Mouse (Mus musculus) forebrain, embryonic 15.5 days (tissue): ENCODE data around the gene Lrrc28. TPM values are rescaled to one million over a fixed set of nuclear protein-coding genes. Genes with fewer than 3 reads are reported as not detected.

Experiments used
- ATAC-seq: fragments of 200-750 bp; cut with Nextera tagmentation; replicated peaks from 2 replicates; pipeline ENCODE4 v1.8.0; 2017; ENCODE audit warnings: mild to moderate bottlenecking, moderate TSS enrichment, moderate library complexity
- H3K27ac ChIP-seq: fragments of 300-500 bp; sonication (generic); replicated peaks from 2 replicates; pipeline ENCODE4 v1.5.1; 2015; ENCODE audit warnings: mild to moderate bottlenecking, inconsistent platforms
- H3K27me3 ChIP-seq: fragments of 300-500 bp; sonication (generic); 2 replicates; pipeline ENCODE4 v1.6.1; 2015; ENCODE audit warnings: inconsistent platforms
- H3K36me3 ChIP-seq: fragments of 300-500 bp; sonication (generic); 2 replicates; pipeline ENCODE4 v1.6.1; 2015; ENCODE audit warnings: mild to moderate bottlenecking, inconsistent platforms
- H3K4me1 ChIP-seq: fragments of 300-500 bp; sonication (generic); 2 replicates; pipeline ENCODE4 v1.6.1; 2015; ENCODE audit warnings: inconsistent platforms
- H3K4me2 ChIP-seq: fragments of 300-500 bp; sonication (generic); replicated peaks from 2 replicates; pipeline ENCODE4 v1.6.1; 2015; ENCODE audit warnings: mild to moderate bottlenecking, inconsistent platforms
- H3K4me3 ChIP-seq: fragments of 300-500 bp; sonication (generic); 2 replicates; pipeline ENCODE4 v1.5.1; 2015; ENCODE audit warnings: mild to moderate bottlenecking, inconsistent platforms
- H3K9ac ChIP-seq: fragments of 300-500 bp; sonication (generic); replicated peaks from 2 replicates; pipeline ENCODE4 v1.6.1; 2015; ENCODE audit warnings: mild to moderate bottlenecking, inconsistent platforms
- H3K9me3 ChIP-seq: fragments of 300-500 bp; sonication (generic); 2 replicates; pipeline ENCODE4 v1.6.1; 2016; ENCODE audit warnings: inconsistent platforms
- WGBS: fragments of 180-500 bp; shearing (Covaris S2); methylation state at CpG from one replicate; pipeline ENCODE4 v1.1.7; 2015; ENCODE audit warnings: mixed read lengths; 5-methylcytosine and 5-hydroxymethylcytosine counted together
- polyA plus RNA-seq: library from polyadenylated mRNA; unstranded; fragments of >200 nt; fragmentation: Nextera tagmentation; extraction: Ambion mirVana; gene quantifications from 2 replicates; pipeline ENCODE4 v1.2.1, GENCODE M21; 2015

Gene Lrrc28
- polyA plus RNA-seq, 1 experiment from 2014 or later, result 31.0 TPM

DNA sequence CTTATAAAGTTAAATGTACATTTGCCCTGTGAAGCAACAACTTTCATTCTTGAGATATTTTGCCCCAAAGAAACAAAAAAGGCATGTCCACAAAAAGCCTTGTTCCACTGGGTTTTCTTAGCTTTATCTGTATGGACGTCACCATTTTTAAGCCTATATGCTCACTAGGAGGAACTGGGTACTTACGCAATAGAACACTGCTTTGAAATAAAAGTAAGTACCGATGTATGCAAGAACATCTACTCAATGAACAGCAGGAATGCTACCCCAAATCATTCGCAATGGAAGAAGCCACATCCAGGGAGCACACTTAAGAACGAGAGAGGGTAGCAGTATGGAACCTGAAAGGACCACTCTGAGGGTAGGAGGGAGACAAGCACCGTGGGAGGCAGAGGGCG is 30.6 kb downstream of the Lrrc28 start:
- 77% methylated on average over 7 of the region's 7 CpGs for WGBS
- H3K9me3 ChIP-seq, result no peaks in the 10 kb centered on the region
- H3K27ac ChIP-seq, result no peak overlapping the region
- H3K4me1 ChIP-seq, result peaks cover 11% of the 10 kb centered on the region; the same call in 1 of the 2 replicates
- no peak overlapping the region for H3K9ac ChIP-seq
- H3K27me3 ChIP-seq, result no peaks in the 10 kb centered on the region
- ATAC-seq, result no peak
- H3K36me3 ChIP-seq, result no peaks in the 10 kb centered on the region
- no peak overlapping the region for H3K4me3 ChIP-seq
- no peak overlapping the region for H3K4me2 ChIP-seq

DNA sequence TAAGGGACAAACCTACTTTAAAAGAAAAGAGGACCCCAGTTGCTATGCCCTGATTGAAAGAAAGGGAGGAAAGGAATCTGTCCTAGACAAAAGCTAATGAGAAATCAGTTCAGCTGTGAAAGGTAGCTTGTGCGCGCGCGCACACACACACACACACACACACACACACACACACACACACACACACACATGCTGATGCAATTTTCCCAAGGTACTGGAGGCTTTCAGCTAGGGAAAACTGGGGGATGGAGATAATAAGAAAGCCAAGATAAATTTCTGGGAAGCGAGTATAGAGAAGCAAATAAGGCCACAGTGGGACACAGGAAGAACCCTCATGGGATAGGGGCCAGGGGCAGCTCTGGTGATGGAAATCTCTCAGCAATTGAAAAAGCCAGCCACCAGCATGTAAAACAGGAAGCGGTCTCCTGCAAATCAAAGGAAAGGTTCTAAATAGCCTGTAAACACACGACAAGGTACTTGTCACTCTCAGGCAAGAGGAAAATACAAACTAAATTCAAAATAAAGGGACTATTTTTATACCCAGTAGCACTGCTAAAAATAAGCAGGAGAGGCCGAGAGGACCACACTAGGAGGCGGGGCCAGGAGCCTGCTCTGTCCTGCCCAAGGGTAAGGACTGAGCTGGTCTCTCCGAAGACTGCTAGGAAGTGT is 31.1 kb downstream of the Lrrc28 start:
- H3K27me3 ChIP-seq, result no peaks in the 10 kb centered on the region
- H3K27ac ChIP-seq, result no peak overlapping the region
- WGBS, result 25% methylated on average over 10 of the region's 10 CpGs
- H3K4me2 ChIP-seq, result no peak overlapping the region
- H3K36me3 ChIP-seq, result no peaks in the 10 kb centered on the region
- no peak overlapping the region for H3K4me3 ChIP-seq
- no peak overlapping the region for H3K9ac ChIP-seq
- ATAC-seq, result no peak
- peaks cover 13% of the 10 kb centered on the region; the same call in 1 of the 2 replicates for H3K4me1 ChIP-seq
- no peaks in the 10 kb centered on the region for H3K9me3 ChIP-seq

GRCm38 (mm10) chr7:67608348-67609024 is 36.6 kb downstream of the Lrrc28 start:
- Histone ChIP-seq H3K9ac (no peak overlapping the region), H3K4me1 (peaks cover 19% of the 10 kb centered on the region), H3K4me2 (no peak overlapping the region), H3K36me3 (no peaks in the 10 kb centered on the region), H3K4me3 (no peak overlapping the region), H3K9me3 (no peaks in the 10 kb centered on the region), H3K27ac (no peak overlapping the region), H3K27me3 (no peaks in the 10 kb centered on the region; the same call in 1 of the 2 replicates)
- WGBS, result 26% methylated on average over 4 of the region's 4 CpGs
- no peak for ATAC-seq

GRCm38 (mm10) chr7:67607669-67608347 is 37.3 kb downstream of the Lrrc28 start:
- Histone ChIP-seq H3K36me3 (no peaks in the 10 kb centered on the region), H3K4me1 (peaks cover 15% of the 10 kb centered on the region), H3K4me3 (no peak overlapping the region), H3K9ac (no peak overlapping the region), H3K27me3 (no peaks in the 10 kb centered on the region; the same call in 1 of the 2 replicates), H3K4me2 (no peak overlapping the region), H3K27ac (no peak overlapping the region), H3K9me3 (no peaks in the 10 kb centered on the region)
- ATAC-seq, result peak; percentile 80
- 11% methylated on average over 5 of the region's 5 CpGs for WGBS

GRCm38 (mm10) chr7:67606250-67606649 is 38.8 kb downstream of the Lrrc28 start:
- Histone ChIP-seq H3K27me3 (no peaks in the 10 kb centered on the region; the same call in 1 of the 2 replicates), H3K9me3 (no peaks in the 10 kb centered on the region), H3K9ac (no peak overlapping the region), H3K4me3 (no peak overlapping the region), H3K4me1 (peaks cover 15% of the 10 kb centered on the region), H3K27ac (no peak overlapping the region), H3K36me3 (no peaks in the 10 kb centered on the region), H3K4me2 (no peak overlapping the region)
- 86% methylated on average over 1 of the region's 1 CpGs for WGBS
- no peak for ATAC-seq

- no peak overlapping the region for H3K9ac ChIP-seq
- WGBS, result 89% methylated on average over 6 of the region's 6 CpGs
Observed at GRCm38 (mm10) chr7:67605114-67605513, 40.0 kb downstream of the Lrrc28 start.

GRCm38 (mm10) chr7:67598050-67598449 is 47.0 kb downstream of the Lrrc28 start:
- Histone ChIP-seq H3K9me3 (no peaks in the 10 kb centered on the region), H3K27me3 (peaks cover 7% of the 10 kb centered on the region; the same call in 1 of the 2 replicates), H3K4me2 (no peak overlapping the region), H3K9ac (no peak overlapping the region), H3K4me1 (no peaks in the 10 kb centered on the region; the same call in 1 of the 2 replicates), H3K27ac (no peak overlapping the region), H3K4me3 (no peak overlapping the region), H3K36me3 (no peaks in the 10 kb centered on the region)
- WGBS, result 51% methylated on average over 3 of the region's 3 CpGs
- ATAC-seq, result no peak

More at GRCm38 (mm10) chr7:67605114-67605513, 40.0 kb downstream of the Lrrc28 start:
- H3K27ac ChIP-seq, result no peak overlapping the region
- no peak overlapping the region for H3K4me3 ChIP-seq
- no peaks in the 10 kb centered on the region; the same call in 1 of the 2 replicates for H3K27me3 ChIP-seq
- no peaks in the 10 kb centered on the region for H3K36me3 ChIP-seq
- peaks cover 15% of the 10 kb centered on the region for H3K4me1 ChIP-seq
- H3K9me3 ChIP-seq, result no peaks in the 10 kb centered on the region
- H3K4me2 ChIP-seq, result no peak overlapping the region
- no peak for ATAC-seq

GRCm38 (mm10) chr7:67596961-67597360 is 48.1 kb downstream of the Lrrc28 start:
- ATAC-seq, result 0 out of 2 replicates have a peak, but pooled peaks have one; percentile 23
- no peaks in the 10 kb centered on the region; the same call in 1 of the 2 replicates for H3K4me1 ChIP-seq
- H3K27ac ChIP-seq, result no peak overlapping the region
- H3K4me2 ChIP-seq, result no peak overlapping the region
- H3K9ac ChIP-seq, result no peak overlapping the region
- H3K9me3 ChIP-seq, result no peaks in the 10 kb centered on the region
- WGBS, result 83% methylated on average over 1 of the region's 1 CpGs
- peaks cover 7% of the 10 kb centered on the region; the same call in 1 of the 2 replicates for H3K27me3 ChIP-seq
- H3K36me3 ChIP-seq, result no peaks in the 10 kb centered on the region
- no peak overlapping the region for H3K4me3 ChIP-seq

DNA sequence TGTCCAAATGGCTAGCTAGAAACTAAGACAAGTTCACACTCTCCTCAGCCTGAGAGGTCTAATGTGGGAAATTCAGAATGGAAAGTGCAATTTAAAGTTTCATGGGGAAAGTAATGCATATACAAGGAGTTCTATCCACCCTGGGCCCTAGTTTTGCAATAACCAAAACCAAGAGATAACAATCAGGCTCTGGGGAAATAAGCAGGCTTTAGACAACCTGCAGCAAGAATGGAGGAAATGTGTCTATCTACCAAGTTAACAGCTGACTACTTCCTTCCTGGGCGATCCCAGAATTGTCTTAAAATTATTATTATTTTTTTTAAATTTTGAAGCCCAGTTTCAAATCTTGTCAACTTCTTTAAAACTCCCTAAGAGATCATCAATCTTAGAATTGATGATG is 48.7 kb downstream of the Lrrc28 start:
- Histone ChIP-seq H3K4me2 (no peak overlapping the region), H3K9me3 (no peaks in the 10 kb centered on the region), H3K4me3 (no peak overlapping the region), H3K27ac (no peak overlapping the region), H3K27me3 (peaks cover 7% of the 10 kb centered on the region; the same call in 1 of the 2 replicates), H3K4me1 (no peaks in the 10 kb centered on the region; the same call in 1 of the 2 replicates), H3K36me3 (no peaks in the 10 kb centered on the region), H3K9ac (no peak overlapping the region)
- ATAC-seq, result no peak
- WGBS, result 98% methylated on average over 1 of the region's 1 CpGs

GRCm38 (mm10) chr7:67593902-67594301 is 51.2 kb downstream of the Lrrc28 start:
- no peak overlapping the region for H3K4me3 ChIP-seq
- no peaks in the 10 kb centered on the region; the same call in 1 of the 2 replicates for H3K4me1 ChIP-seq
- H3K36me3 ChIP-seq, result no peaks in the 10 kb centered on the region
- H3K27ac ChIP-seq, result no peak overlapping the region
- H3K9ac ChIP-seq, result no peak overlapping the region
- no peaks in the 10 kb centered on the region for H3K9me3 ChIP-seq
- WGBS, result 89% methylated on average over 6 of the region's 6 CpGs
- no peak for ATAC-seq
- H3K4me2 ChIP-seq, result no peak overlapping the region
- peaks cover 7% of the 10 kb centered on the region; the same call in 1 of the 2 replicates for H3K27me3 ChIP-seq

GRCm38 (mm10) chr7:67592670-67593069 is 52.4 kb downstream of the Lrrc28 start:
- no peak for ATAC-seq
- H3K4me2 ChIP-seq, result no peak overlapping the region
- 82% methylated on average over 6 of the region's 6 CpGs for WGBS
- H3K36me3 ChIP-seq, result no peaks in the 10 kb centered on the region
- no peak overlapping the region for H3K4me3 ChIP-seq
- H3K9me3 ChIP-seq, result no peaks in the 10 kb centered on the region
- peaks cover 7% of the 10 kb centered on the region; the same call in 1 of the 2 replicates for H3K27me3 ChIP-seq
- no peaks in the 10 kb centered on the region for H3K4me1 ChIP-seq
- H3K27ac ChIP-seq, result no peak overlapping the region
- H3K9ac ChIP-seq, result no peak overlapping the region

DNA sequence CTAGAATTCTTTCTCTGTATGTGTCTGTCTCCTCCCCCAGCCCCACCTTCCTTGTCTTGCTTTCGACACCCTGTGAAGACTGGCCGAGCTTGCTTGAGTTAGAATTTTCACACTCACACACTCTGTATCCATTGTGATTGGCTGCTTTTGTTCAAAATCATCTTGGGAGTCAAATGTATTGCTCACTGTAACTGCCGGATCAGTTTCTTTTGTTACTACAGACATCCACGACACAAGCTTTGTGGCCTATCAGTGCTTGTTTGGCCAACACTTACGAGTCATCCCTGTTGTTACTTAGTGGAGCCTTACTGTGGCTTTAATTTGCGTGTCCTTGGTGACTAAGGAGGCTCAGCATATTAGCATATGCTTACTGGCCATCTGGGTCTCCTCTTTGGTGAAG is 56.3 kb downstream of the Lrrc28 start:
- no peak for ATAC-seq
- Histone ChIP-seq H3K27ac (no peak overlapping the region), H3K4me2 (no peak overlapping the region), H3K4me3 (no peak overlapping the region), H3K4me1 (no peaks in the 10 kb centered on the region), H3K36me3 (no peaks in the 10 kb centered on the region), H3K9me3 (no peaks in the 10 kb centered on the region), H3K9ac (no peak overlapping the region), H3K27me3 (no peaks in the 10 kb centered on the region)
- WGBS, result 49% methylated on average over 6 of the region's 6 CpGs
